Mouse (Mus musculus) megakaryocyte, embryonic 14.5 days (primary cell): Measurements from ENCODE around the gene Hectd1. TPM values are rescaled to one million over a fixed set of nuclear protein-coding genes. Genes with fewer than 3 reads are reported as not detected.

Experiments
- H3K27me3 ChIP-seq: replicated peaks from 2 replicates; pipeline ENCODE3; 2012; ENCODE audit warnings: inconsistent platforms
- H3K36me3 ChIP-seq: replicated peaks from 2 replicates; pipeline ENCODE3; 2012; ENCODE audit warnings: low read length, inconsistent platforms, mixed read lengths
- H3K4me1 ChIP-seq: 2 replicates; pipeline ENCODE4 v1.6.1; 2012; ENCODE audit warnings: inconsistent platforms
- H3K4me3 ChIP-seq: replicated peaks from 2 replicates; pipeline ENCODE3; 2012; ENCODE audit warnings: moderate library complexity, mild to moderate bottlenecking, inconsistent platforms
- H3K9me3 ChIP-seq: 2 replicates; pipeline ENCODE4 v1.6.1; 2012; ENCODE audit warnings: inconsistent platforms
- FLI1 ChIP-seq: IDR thresholded peaks from 2 replicates; pipeline ENCODE4 v1.6.1; 2012; ENCODE audit warnings: low read length, inconsistent platforms, mixed read lengths
- GATA1 ChIP-seq: IDR thresholded peaks from 3 replicates; pipeline ENCODE4 v1.6.1; 2012; ENCODE audit warnings: mixed read lengths, low read length, inconsistent platforms, borderline replicate concordance
- polyA plus RNA-seq: library from polyadenylated mRNA; stranded (reverse); fragments of >175 nt; gene quantifications from 2 replicates; pipeline ENCODE4 v1.2.3, GENCODE M21; 2012; ENCODE audit warnings: low replicate concordance; ENCODE audit not compliant: insufficient read depth

Gene Hectd1
- polyA plus RNA-seq, 1 experiment = 2.0 TPM

DNA sequence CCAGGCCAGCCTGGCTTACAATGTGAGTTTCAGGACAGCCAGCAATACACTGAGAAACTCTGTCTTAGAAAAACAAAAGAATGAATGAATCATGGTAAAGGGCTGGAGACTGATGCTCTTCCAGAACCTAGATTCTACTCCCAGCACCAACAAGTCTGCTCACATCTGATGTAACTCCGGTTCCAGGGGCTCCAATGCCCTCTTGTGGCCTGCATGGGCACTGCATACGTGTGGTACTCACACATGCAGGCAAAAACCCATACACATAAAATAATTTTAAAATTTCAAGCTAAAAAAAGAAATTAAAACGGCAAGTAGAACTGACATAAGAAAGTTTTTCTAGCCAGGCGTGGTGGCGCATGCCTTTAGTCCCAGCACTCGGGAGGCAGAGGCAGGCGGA is 44.5 kb downstream of the Hectd1 start:
- H3K4me3 ChIP-seq = no peak overlapping the region
- peaks cover 98% of the 10 kb centered on the region for H3K36me3 ChIP-seq
- TF ChIP-seq GATA1 = no peak
- no peak for TF ChIP-seq FLI1
- peaks cover 20% of the 10 kb centered on the region for H3K4me1 ChIP-seq
- H3K27me3 ChIP-seq = no peaks in the 10 kb centered on the region
- no peaks in the 10 kb centered on the region for H3K9me3 ChIP-seq

DNA sequence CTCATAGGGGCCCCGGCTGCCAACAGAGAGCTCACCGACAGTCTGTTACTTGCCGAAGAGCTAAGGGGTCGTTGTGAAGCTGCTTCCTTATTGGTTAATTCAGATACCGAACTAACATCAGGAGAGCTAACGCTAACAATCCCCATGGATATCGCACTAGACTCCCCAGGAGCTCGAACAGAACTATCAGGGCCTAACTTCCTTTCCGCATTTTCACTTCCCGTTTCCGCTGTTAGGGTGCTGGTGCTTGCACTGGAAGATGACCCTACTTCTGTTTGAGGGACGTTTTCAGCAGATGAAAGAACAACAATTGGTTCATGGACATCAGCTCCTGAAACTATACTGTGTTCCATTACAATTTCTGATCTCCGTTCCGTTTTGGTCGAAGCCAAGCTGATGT is 60.6 kb downstream of the Hectd1 start:
- Histone ChIP-seq H3K4me3 (no peak overlapping the region), H3K36me3 (peaks cover 98% of the 10 kb centered on the region), H3K27me3 (no peaks in the 10 kb centered on the region)

DNA sequence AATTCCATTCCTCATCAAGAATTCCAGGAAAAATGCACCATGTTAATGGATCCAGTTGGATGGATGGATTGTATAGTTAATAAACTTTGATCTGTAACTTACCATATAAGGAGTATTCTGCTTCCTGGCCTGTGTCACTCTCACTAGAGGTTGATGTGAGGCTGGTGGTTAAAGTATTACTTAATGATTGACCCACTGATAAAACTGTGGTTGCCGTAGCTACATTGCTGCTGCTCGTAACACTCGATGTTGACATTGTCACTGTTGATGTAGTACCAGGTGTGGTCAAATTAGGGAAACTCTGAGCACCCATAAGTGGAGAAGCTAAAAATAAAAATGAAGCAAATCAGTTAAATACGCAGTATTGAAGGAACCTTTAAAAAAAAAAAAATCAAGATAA is 61.9 kb downstream of the Hectd1 start:
- Histone ChIP-seq H3K36me3 (peaks cover 98% of the 10 kb centered on the region), H3K27me3 (no peaks in the 10 kb centered on the region), H3K9me3 (no peaks in the 10 kb centered on the region), H3K4me3 (no peak overlapping the region), H3K4me1 (no peaks in the 10 kb centered on the region)
- TF ChIP-seq GATA1 (no peak), FLI1 (no peak)

More for the DNA sequence above, 60.6 kb downstream of the Hectd1 start:
- no peak for TF ChIP-seq FLI1
- no peak for TF ChIP-seq GATA1
- Histone ChIP-seq H3K9me3 (no peaks in the 10 kb centered on the region), H3K4me1 (no peaks in the 10 kb centered on the region)

DNA sequence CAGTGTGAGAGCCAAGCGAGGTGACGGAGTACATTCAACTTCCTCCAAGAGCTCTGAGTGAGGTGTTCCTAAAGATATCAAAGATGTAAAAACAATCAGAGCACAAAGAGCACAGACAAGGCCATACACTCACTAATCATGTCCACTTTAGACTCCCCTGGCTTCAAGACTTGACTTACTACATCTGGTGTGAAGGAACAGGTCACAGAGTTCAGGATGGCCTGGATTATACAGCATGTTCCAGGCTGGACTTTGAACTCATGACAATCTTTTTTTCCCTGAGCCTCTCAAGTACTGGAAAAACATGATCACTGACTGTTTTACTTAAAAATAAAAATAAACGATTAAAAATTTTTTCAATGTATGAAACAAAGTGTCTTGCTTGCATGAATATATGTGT is 70.0 kb downstream of the Hectd1 start:
- peaks cover 95% of the 10 kb centered on the region for H3K36me3 ChIP-seq
- TF ChIP-seq FLI1 (no peak), GATA1 (no peak)
- H3K27me3 ChIP-seq = no peaks in the 10 kb centered on the region
- peaks cover 6% of the 10 kb centered on the region; the same call in 1 of the 2 replicates for H3K4me1 ChIP-seq
- H3K9me3 ChIP-seq = no peaks in the 10 kb centered on the region
- no peak overlapping the region for H3K4me3 ChIP-seq

DNA sequence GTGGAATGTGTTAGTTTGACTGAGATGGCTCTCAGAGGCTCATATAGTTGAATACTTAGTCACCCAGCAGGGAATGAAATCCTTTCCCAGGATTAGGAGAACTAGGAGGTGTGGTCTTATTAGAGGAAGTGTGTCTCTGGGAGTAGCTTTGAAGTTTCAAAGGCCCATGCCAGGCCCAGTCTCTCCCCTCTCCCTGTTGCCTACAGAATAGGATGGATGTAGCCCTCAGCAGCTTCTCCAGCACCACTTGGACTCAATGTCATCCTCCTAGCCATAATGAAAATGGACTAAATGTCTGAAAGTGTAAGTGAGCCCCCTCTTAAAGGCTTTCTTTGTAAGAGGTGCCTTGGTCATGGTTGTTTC is 72.8 kb downstream of the Hectd1 start:
- Histone ChIP-seq H3K4me1 (peaks cover 6% of the 10 kb centered on the region; the same call in 1 of the 2 replicates), H3K4me3 (no peak overlapping the region), H3K27me3 (no peaks in the 10 kb centered on the region), H3K36me3 (peaks cover 97% of the 10 kb centered on the region), H3K9me3 (no peaks in the 10 kb centered on the region)
- no peak for TF ChIP-seq GATA1
- no peak for TF ChIP-seq FLI1

DNA sequence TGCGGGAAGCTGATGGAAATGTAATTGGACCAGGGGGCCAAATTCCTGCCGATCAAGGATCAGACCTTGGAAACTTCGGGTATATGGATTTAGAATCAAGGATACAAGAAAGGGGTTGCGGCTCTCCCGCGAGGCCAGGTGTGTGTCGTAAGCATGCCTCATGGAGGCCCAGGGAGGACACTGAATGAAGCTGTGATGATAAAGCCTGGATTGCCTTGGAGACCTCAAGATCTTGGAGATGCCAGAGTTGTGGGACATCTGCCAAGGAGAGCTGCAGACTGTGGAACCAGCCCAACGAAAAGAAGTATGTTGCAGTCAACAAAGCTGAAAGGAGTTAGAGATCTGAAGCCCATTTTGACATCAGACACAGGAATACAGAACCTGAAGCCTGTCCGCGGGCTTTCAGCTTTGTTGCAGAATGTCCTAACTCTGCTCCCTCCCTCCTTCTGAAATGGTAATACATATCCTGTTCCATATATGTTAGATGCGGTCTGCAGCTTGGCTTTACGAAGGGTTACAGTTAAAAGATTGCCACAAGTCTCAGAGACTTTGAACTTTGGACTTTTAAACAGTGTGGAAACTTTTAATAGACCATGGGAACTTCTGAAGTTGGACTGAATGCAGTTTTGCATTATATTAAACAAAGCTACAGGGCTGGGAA is 73.3 kb downstream of the Hectd1 start:
- H3K4me1 ChIP-seq = peaks cover 6% of the 10 kb centered on the region; the same call in 1 of the 2 replicates
- no peak overlapping the region for H3K4me3 ChIP-seq
- H3K27me3 ChIP-seq = no peaks in the 10 kb centered on the region
- peaks cover 97% of the 10 kb centered on the region for H3K36me3 ChIP-seq
- H3K9me3 ChIP-seq = no peaks in the 10 kb centered on the region
- TF ChIP-seq FLI1 = no peak
- no peak for TF ChIP-seq GATA1

DNA sequence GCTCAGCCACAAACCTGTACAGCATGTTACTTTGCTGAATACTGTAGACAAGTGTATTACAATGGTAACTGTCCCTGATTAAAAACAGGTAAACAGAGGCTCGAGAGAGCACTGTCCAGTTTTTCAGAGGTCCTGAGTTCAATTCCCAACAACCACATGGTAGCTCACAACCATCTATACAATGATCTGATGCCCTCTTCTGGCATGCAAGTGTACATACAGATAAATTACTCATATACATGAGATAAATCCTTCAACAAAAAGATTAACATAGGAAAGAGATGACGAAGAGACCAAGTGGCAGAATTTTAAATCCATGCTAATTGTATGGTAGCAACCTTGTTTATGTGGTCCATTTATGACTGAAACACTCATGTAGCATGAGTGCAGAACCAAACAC is 82.0 kb downstream of the Hectd1 start:
- H3K4me3 ChIP-seq = no peak overlapping the region
- H3K9me3 ChIP-seq = no peaks in the 10 kb centered on the region
- H3K4me1 ChIP-seq = peaks cover 7% of the 10 kb centered on the region; the same call in 1 of the 2 replicates
- peaks cover 95% of the 10 kb centered on the region for H3K36me3 ChIP-seq
- TF ChIP-seq FLI1 (no peak), GATA1 (no peak)
- H3K27me3 ChIP-seq = no peaks in the 10 kb centered on the region

DNA sequence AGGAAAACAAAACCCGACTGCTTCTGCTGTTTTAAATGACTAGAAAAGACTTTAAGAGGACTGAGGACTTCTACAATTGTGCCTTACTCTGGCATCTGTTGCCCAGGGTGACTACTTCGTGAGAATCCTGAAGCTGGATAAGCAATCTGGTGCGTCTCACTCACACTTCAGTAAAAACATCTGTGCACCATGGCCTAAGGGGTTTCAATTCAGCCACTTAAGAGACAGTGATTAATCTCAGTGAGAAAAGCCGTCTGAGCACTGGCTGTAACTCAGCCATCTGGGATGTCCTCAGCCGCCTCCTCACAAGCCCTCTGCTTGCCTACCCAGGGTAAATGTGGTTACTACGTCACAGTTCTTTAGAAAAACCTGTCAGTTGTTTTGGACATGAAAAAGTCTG is 84.4 kb downstream of the Hectd1 start:
- peaks cover 92% of the 10 kb centered on the region for H3K36me3 ChIP-seq
- no peaks in the 10 kb centered on the region for H3K9me3 ChIP-seq
- H3K4me1 ChIP-seq = peaks cover 7% of the 10 kb centered on the region; the same call in 1 of the 2 replicates
- no peak overlapping the region for H3K4me3 ChIP-seq
- TF ChIP-seq GATA1 = no peak
- H3K27me3 ChIP-seq = no peaks in the 10 kb centered on the region

DNA sequence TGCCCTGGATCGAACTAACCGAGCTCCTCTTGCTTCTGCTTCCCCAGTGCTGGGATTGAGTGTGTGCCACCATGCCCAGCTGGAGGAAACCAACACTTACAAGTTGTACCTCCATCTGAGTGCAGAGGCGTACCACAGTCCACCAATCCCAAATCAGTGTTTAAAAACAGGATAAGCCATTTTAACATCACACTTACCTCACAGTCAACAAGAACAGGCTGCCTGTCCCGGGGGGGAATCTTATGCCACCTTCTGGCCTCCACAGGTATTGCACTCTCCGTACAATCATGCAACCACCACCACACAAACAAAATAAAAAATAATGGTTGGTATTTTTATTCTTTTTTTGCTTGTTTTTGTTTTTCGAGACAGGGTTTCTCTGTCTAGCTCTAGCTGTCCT is 87.6 kb downstream of the Hectd1 start:
- Histone ChIP-seq H3K27me3 (no peaks in the 10 kb centered on the region), H3K9me3 (no peaks in the 10 kb centered on the region), H3K36me3 (peaks cover 79% of the 10 kb centered on the region), H3K4me1 (peaks cover 7% of the 10 kb centered on the region; the same call in 1 of the 2 replicates), H3K4me3 (no peak overlapping the region)
- TF ChIP-seq GATA1 (no peak), FLI1 (no peak)

DNA sequence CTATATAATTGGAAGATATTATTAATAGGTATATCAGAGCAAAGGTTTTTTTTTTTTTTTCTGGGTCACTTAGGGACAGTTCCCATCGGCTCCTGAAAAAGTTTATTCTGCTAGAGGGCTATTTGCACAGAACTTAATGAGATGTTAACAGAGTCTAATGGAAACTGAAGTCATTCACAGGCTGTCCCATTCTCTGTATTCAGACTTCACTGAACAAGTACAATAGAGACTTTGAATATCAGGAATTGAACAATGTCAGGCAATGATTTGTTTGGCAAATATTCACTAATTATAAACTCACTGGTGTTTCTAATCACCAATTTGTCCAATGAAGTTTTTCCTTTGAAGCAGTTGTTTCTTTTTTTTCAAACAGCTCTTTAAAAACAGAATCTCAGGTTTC is 92.5 kb downstream of the Hectd1 start:
- no peak for TF ChIP-seq GATA1
- TF ChIP-seq FLI1 = no peak
- Histone ChIP-seq H3K4me1 (no peaks in the 10 kb centered on the region), H3K9me3 (no peaks in the 10 kb centered on the region), H3K36me3 (peaks cover 70% of the 10 kb centered on the region), H3K4me3 (no peak overlapping the region), H3K27me3 (no peaks in the 10 kb centered on the region)
